Mouse (Mus musculus): ENCODE measurements at regions not wholly inside any gene's neighbourhood (a gene's known extent, or its start where the extent isn't known, plus 50 kb on each side); places are given as distances from the start of the nearest gene placed in this dataset.

DNA sequence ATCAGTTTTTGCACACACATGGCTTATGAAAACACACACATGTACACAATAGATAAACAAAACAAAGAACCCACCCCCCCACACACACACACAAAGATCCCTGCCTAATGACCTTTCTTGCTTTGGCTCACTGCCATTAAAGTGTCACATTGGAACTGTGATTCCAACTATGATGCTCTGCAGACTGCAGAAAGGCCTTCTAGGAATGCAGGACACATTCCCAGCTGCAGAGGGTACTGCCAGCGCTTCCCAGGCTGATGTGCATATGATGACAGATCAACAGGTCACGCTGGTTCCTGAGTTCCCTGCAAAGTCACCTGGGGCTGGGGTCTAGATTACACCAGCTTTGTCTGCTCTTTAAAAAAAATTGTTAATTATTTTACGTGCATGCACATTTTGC lies 68.1 kb upstream of the Ppm1j start:
- DNase-seq, result no peak

DNA sequence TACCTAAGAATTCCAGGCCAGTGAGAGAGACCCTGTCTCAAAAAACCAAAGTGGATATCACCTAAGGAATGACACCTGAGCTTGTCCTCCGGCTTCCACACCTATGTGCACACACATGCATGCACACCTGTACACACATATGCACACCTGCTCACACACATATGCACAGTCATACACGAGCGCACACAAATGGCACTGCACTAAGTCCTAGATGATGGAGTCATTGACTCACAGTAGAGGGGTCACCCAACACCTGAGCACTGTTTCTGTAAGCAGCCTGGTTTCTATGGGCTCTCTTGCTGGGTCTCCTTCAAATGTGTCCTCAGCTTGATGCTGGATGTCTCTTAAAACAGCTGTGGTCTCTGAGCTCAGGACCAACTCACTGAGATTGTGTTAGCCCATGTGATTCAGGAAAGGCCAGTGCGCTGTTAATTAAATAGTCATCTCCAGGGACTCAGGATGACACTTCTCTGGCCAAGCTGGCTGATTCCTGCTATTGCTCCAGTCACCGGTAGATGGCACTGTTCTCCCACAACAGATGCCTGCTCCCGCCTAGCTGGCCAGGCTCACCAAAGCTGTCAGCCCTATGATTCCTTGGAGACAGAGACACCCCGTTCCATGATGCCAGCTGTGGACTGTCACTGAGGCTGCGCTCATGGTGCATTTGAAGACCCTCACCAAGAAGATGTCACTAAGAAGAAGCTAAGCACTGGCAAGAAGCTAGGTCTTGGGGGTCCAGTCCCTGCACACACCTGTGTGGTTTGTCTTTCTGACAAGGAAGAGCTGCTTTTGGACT lies 66.8 kb upstream of the Ppm1j start:
- peak; percentile 86 for DNase-seq

DNA sequence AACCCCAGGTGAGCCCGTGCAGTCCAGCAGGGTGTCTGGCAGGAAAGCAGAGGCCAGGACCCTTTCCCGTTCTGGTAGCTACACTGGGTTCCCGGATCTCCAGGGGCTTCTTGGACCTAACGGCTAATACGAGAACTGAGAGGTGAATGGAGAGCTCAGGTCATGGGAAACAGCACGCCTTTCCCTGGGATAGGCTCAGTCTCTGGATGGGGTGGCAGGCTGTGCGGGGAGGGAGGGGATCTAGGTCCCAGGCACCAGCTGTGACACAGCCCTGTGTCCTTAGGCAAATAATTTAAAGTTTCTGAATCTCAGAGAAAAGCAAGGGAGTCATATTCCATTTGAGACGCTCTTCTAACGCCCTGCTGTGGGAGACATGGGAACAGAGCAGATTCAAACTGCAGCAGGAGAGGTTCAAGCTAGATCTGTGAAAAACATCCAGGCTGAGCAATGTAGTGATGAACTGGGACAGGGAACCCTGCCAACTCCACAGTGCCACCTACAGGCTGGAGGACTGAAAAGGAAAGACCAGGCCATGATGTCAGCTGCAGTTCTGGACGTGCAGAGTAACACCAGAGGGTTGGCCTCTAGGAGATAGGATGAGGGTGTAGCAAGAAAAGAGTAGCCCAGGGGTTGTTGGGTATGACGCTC lies 66.1 kb upstream of the Ppm1j start:
- DNase-seq, result peak; percentile 64

Data from embryo, embryonic 11 days (tissue).